Mouse (Mus musculus): ENCODE data around the gene Gm10837. TPM values are rescaled to one million over a fixed set of nuclear protein-coding genes. Genes with fewer than 3 reads are reported as not detected.
"Not testable (repeated sequence)": the region's sequence is repeated elsewhere in the genome, so short reads cannot be mapped to it uniquely, and the experiment has no call there.

Gm10837 gene
- polyA plus RNA-seq, 1 experiment from 2014 or later, result 0.54 TPM

DNA sequence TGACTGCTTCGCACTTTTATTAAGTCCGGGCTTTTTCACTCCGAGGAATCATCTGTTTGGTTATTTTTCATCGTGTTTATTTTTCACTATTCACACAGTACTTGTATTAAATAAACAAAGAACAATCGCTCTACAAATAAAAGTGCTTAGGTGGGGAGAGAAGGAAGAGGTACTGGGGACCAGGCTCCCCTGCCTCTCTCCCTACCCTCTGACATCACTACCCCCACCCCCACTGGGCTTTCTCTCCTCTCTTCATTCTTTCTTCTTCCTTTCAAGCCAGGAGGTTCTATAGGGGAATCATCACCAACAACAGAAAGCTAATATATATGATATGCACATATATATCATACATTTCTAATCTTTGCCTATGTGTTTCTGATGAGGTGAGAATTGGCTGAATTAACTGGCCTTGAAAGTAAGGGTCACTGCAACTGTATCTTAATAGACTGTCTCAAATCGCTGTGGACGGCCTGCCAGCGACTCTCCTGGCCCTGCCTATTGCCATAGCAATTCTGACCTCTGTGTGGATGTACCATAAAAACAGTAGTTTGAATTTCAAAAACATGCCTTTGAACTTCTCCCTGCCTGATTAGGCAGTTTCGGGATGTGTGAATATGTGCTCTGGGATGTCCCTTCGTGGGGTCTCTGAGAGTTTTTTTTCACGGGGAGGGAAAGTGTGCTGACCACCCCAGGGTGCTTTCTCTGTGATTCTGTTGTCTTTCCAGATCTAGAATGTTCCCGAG lies 36.2 kb upstream of the Gm10837 start:
- peak; percentile 71 for DNase-seq (ENCODE audit: low spot score)
- H3K27ac ChIP-seq (ENCODE audit: low read depth, low read length), result peak overlapping the region; percentile 79
- 4% methylated on average over 12 of the region's 12 CpGs for WGBS
- H3K4me1 ChIP-seq (ENCODE audit: control insufficient read depth, insufficient read depth, low read length), result peaks cover 23% of the 10 kb centered on the region
- H3K4me2 ChIP-seq (ENCODE audit: low read depth), result peak overlapping the region; percentile 38
- no peak overlapping the region for H3K9ac ChIP-seq (ENCODE audit: low read length)
- peaks cover 39% of the 10 kb centered on the region for H3K27me3 ChIP-seq (ENCODE audit: control insufficient read depth, insufficient read depth, low read length)
- H3K36me3 ChIP-seq (ENCODE audit: control insufficient read depth, insufficient read depth, low read length), result no peaks in the 10 kb centered on the region
- no peaks in the 10 kb centered on the region for H3K9me3 ChIP-seq (ENCODE audit: control insufficient read depth, low read length)
- ATAC-seq (ENCODE audit: insufficient read depth, low FRiP score, low TSS enrichment), result peak; percentile 11; the same call in 1 of the 2 replicates
- H3K4me3 ChIP-seq (ENCODE audit: low read depth, low read length), result no peak overlapping the region

DNA sequence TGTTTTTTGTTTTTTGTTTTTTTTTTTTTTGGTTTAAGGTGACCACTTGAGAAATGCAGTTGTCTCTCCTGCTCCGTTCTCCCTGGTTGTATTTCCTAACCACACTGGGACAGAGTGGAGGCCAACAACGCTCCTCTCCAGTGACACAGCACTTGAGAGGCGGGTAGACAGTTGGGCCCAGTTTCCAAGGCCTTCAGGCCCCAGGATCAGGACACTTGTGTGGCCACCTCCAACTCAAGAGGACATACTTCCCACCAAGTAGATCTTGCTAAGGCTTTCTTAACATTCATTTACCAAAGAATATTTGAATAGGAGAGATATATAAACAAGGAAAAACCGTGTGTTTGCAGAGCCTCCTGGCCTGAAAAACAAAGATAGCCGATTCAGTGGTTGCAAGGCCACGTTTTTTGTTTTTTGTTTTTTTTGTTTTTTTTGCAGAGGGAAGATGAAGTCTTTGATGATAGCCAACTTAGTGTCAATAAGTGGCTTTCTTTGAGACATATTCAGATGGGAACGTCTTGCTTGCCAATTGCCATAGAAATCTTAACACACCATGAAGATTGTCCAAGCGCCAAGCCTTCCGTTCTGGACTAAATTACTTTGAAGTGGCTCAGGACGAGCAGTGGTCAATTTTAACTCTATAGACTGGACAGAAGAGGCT lies 35.4 kb upstream of the Gm10837 start:
- ATAC-seq (ENCODE audit: insufficient read depth, low FRiP score, low TSS enrichment) (no peak), DNase-seq (ENCODE audit: low spot score) (peak; percentile 47)
- H3K36me3 ChIP-seq (ENCODE audit: control insufficient read depth, insufficient read depth, low read length), result no peaks in the 10 kb centered on the region
- peaks cover 30% of the 10 kb centered on the region for H3K27me3 ChIP-seq (ENCODE audit: control insufficient read depth, insufficient read depth, low read length)
- peaks cover 21% of the 10 kb centered on the region for H3K4me1 ChIP-seq (ENCODE audit: control insufficient read depth, insufficient read depth, low read length)
- H3K27ac ChIP-seq (ENCODE audit: low read depth, low read length), result no peak overlapping the region
- no peak overlapping the region for H3K9ac ChIP-seq (ENCODE audit: low read length)
- no peak overlapping the region for H3K4me2 ChIP-seq (ENCODE audit: low read depth)
- H3K4me3 ChIP-seq (ENCODE audit: low read depth, low read length), result no peak overlapping the region
- H3K9me3 ChIP-seq (ENCODE audit: control insufficient read depth, low read length), result no peaks in the 10 kb centered on the region
- WGBS, result 23% methylated on average over 10 of the region's 10 CpGs

DNA sequence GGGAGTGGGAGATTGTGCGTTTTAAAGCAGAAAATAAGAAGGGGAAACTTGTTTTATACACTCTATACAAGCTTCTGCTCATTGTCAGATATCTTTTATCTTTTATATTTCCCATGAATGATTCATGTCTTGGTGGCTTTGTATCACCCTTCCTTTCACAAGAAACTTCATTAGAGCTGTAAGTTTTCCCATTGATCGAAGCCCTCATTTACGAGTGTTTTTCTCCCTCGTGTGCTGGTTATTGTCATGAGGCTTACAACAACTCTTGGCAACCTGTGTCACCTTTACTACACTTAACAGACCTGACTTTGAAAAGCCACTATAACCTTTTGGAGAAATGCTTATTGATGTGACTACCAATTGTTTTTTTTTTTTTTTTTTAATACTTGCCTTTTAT lies 34.8 kb upstream of the Gm10837 start:
- H3K27ac ChIP-seq (ENCODE audit: low read depth, low read length), result no peak overlapping the region
- no peak overlapping the region for H3K4me3 ChIP-seq (ENCODE audit: low read depth, low read length)
- peaks cover 18% of the 10 kb centered on the region for H3K4me1 ChIP-seq (ENCODE audit: control insufficient read depth, insufficient read depth, low read length)
- peaks cover 30% of the 10 kb centered on the region for H3K27me3 ChIP-seq (ENCODE audit: control insufficient read depth, insufficient read depth, low read length)
- H3K9me3 ChIP-seq (ENCODE audit: control insufficient read depth, low read length), result no peaks in the 10 kb centered on the region
- no peak overlapping the region for H3K9ac ChIP-seq (ENCODE audit: low read length)
- no peak for ATAC-seq (ENCODE audit: insufficient read depth, low FRiP score, low TSS enrichment)
- DNase-seq (ENCODE audit: low spot score), result no peak
- no peak overlapping the region for H3K4me2 ChIP-seq (ENCODE audit: low read depth)
- WGBS, result 33% methylated on average over 4 of the region's 4 CpGs
- no peaks in the 10 kb centered on the region for H3K36me3 ChIP-seq (ENCODE audit: control insufficient read depth, insufficient read depth, low read length)

GRCm38 (mm10) chr14:122459332-122459731 lies 31.1 kb upstream of the Gm10837 start:
- Histone ChIP-seq H3K27me3 (ENCODE audit: control insufficient read depth, insufficient read depth, low read length) (peaks cover 29% of the 10 kb centered on the region), H3K4me1 (ENCODE audit: control insufficient read depth, insufficient read depth, low read length) (peaks cover 14% of the 10 kb centered on the region)
- not testable (repeated sequence) for H3K36me3 ChIP-seq (ENCODE audit: control insufficient read depth, insufficient read depth, low read length); H3K27ac ChIP-seq (ENCODE audit: low read depth, low read length); H3K4me3 ChIP-seq (ENCODE audit: low read depth, low read length); H3K9ac ChIP-seq (ENCODE audit: low read length); ATAC-seq (ENCODE audit: insufficient read depth, low FRiP score, low TSS enrichment); H3K9me3 ChIP-seq (ENCODE audit: control insufficient read depth, low read length); H3K4me2 ChIP-seq (ENCODE audit: low read depth); DNase-seq (ENCODE audit: low spot score)
- WGBS, result 86% methylated on average over 6 of the region's 12 CpGs

DNA sequence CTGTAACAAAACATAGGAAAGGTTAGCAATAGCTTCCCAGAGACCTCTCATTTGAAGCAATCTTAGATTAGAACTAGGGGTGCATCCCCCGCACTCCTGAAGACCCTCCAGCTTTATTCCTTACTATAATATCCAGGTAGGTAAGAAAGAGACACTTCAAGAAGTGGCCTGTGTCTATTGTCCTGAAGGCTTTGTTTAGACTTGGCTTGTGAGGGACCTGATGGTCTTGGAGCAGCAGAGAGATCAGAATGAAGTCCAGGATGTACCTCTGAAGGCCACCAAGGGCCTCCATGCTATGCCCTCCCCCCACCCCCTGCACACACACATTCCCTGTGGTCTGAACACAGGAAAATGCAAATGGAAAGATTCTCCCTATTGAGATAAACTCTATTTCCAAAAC lies 30.6 kb upstream of the Gm10837 start:
- WGBS, result 94% methylated on average over 1 of the region's 1 CpGs
- H3K4me3 ChIP-seq (ENCODE audit: low read depth, low read length), result no peak overlapping the region
- H3K9me3 ChIP-seq (ENCODE audit: control insufficient read depth, low read length), result no peaks in the 10 kb centered on the region
- ATAC-seq (ENCODE audit: insufficient read depth, low FRiP score, low TSS enrichment) (no peak), DNase-seq (ENCODE audit: low spot score) (no peak)
- H3K4me2 ChIP-seq (ENCODE audit: low read depth), result peak overlapping the region; percentile 29; the same call in 1 of the 2 replicates
- peaks cover 11% of the 10 kb centered on the region for H3K4me1 ChIP-seq (ENCODE audit: control insufficient read depth, insufficient read depth, low read length)
- no peak overlapping the region for H3K27ac ChIP-seq (ENCODE audit: low read depth, low read length)
- no peak overlapping the region for H3K9ac ChIP-seq (ENCODE audit: low read length)
- H3K27me3 ChIP-seq (ENCODE audit: control insufficient read depth, insufficient read depth, low read length), result peaks cover 33% of the 10 kb centered on the region
- no peaks in the 10 kb centered on the region for H3K36me3 ChIP-seq (ENCODE audit: control insufficient read depth, insufficient read depth, low read length)

DNA sequence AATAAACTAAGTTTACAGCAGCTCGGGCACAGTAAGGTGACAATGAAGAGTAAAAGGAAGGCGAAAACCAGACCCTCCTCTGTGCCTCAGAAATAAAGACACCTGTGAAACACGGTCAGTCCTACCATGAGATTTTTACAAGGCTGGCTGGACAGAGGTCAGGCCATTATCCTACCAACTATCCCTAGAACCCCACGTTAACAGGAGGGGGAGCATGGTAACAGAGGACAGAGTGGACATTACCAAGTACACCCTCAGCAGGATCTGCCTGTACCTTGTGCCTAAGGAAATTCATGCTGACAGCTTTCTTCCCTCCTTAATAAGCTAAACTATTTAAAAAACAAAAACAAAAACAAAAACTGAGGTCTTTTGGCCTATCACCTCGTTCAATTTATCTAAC lies 30.2 kb upstream of the Gm10837 start:
- Histone ChIP-seq H3K27me3 (ENCODE audit: control insufficient read depth, insufficient read depth, low read length) (peaks cover 33% of the 10 kb centered on the region), H3K9me3 (ENCODE audit: control insufficient read depth, low read length) (no peaks in the 10 kb centered on the region), H3K36me3 (ENCODE audit: control insufficient read depth, insufficient read depth, low read length) (no peaks in the 10 kb centered on the region), H3K9ac (ENCODE audit: low read length) (peak overlapping the region; percentile 29), H3K4me2 (ENCODE audit: low read depth) (peak overlapping the region; percentile 29), H3K4me1 (ENCODE audit: control insufficient read depth, insufficient read depth, low read length) (peaks cover 14% of the 10 kb centered on the region), H3K4me3 (ENCODE audit: low read depth, low read length) (peak overlapping the region; percentile 13; the same call in 1 of the 2 replicates), H3K27ac (ENCODE audit: low read depth, low read length) (no peak overlapping the region)
- WGBS, result 47% methylated on average over 5 of the region's 5 CpGs
- no peak for ATAC-seq (ENCODE audit: insufficient read depth, low FRiP score, low TSS enrichment)
- DNase-seq (ENCODE audit: low spot score), result no peak

- ATAC-seq (ENCODE audit: insufficient read depth, low FRiP score, low TSS enrichment) (no peak), DNase-seq (ENCODE audit: low spot score) (no peak)
- no peaks in the 10 kb centered on the region for H3K9me3 ChIP-seq (ENCODE audit: control insufficient read depth, low read length)
- peak overlapping the region; percentile 79 for H3K4me2 ChIP-seq (ENCODE audit: low read depth)
- H3K9ac ChIP-seq (ENCODE audit: low read length), result peak overlapping the region; percentile 67
- no peak overlapping the region for H3K27ac ChIP-seq (ENCODE audit: low read depth, low read length)
- peak overlapping the region; percentile 53 for H3K4me3 ChIP-seq (ENCODE audit: low read depth, low read length)
- peaks cover 39% of the 10 kb centered on the region for H3K27me3 ChIP-seq (ENCODE audit: control insufficient read depth, insufficient read depth, low read length)
- 21% methylated on average over 3 of the region's 3 CpGs for WGBS
- no peaks in the 10 kb centered on the region for H3K36me3 ChIP-seq (ENCODE audit: control insufficient read depth, insufficient read depth, low read length)
- H3K4me1 ChIP-seq (ENCODE audit: control insufficient read depth, insufficient read depth, low read length), result peaks cover 14% of the 10 kb centered on the region
These were observed 28.9 kb upstream of the Gm10837 start for GRCm38 (mm10) chr14:122461500-122461899.

DNA sequence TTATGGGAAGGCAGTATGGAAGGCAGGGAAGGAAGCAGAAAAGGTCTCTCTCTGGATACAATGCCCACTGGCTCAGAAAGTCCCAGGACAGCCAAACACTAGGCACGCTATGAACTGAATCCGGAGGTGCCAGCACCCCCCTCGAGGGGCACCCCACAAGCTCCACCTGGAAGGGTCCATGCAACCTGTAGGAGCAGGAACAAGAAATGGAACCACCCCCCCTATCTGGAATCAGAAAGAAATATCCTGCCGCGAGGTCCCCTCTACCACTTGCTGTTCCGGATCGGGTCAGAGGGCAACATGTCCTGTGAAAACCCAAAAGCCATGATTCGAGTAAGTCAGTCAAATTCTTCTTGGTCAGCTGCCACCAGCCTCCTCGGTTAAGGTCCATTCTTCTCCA lies 28.4 kb upstream of the Gm10837 start:
- ATAC-seq (ENCODE audit: insufficient read depth, low FRiP score, low TSS enrichment) (no peak), DNase-seq (ENCODE audit: low spot score) (peak; percentile 32)
- H3K4me3 ChIP-seq (ENCODE audit: low read depth, low read length), result peak overlapping the region; percentile 53
- H3K9ac ChIP-seq (ENCODE audit: low read length), result peak overlapping the region; percentile 67
- peak overlapping the region; percentile 79 for H3K4me2 ChIP-seq (ENCODE audit: low read depth)
- WGBS, result 7% methylated on average over 9 of the region's 9 CpGs
- peaks cover 40% of the 10 kb centered on the region for H3K27me3 ChIP-seq (ENCODE audit: control insufficient read depth, insufficient read depth, low read length)
- peaks cover 14% of the 10 kb centered on the region for H3K4me1 ChIP-seq (ENCODE audit: control insufficient read depth, insufficient read depth, low read length)
- no peak overlapping the region for H3K27ac ChIP-seq (ENCODE audit: low read depth, low read length)
- no peaks in the 10 kb centered on the region for H3K36me3 ChIP-seq (ENCODE audit: control insufficient read depth, insufficient read depth, low read length)
- no peaks in the 10 kb centered on the region for H3K9me3 ChIP-seq (ENCODE audit: control insufficient read depth, low read length)

GRCm38 (mm10) chr14:122462689-122463079 lies 27.7 kb upstream of the Gm10837 start:
- H3K4me2 ChIP-seq (ENCODE audit: low read depth), result peak overlapping the region; percentile 79
- peaks cover 14% of the 10 kb centered on the region for H3K4me1 ChIP-seq (ENCODE audit: control insufficient read depth, insufficient read depth, low read length)
- H3K4me3 ChIP-seq (ENCODE audit: low read depth, low read length), result peak overlapping the region; percentile 53
- peaks cover 47% of the 10 kb centered on the region for H3K27me3 ChIP-seq (ENCODE audit: control insufficient read depth, insufficient read depth, low read length)
- WGBS, result 3% methylated on average over 17 of the region's 17 CpGs
- no peaks in the 10 kb centered on the region for H3K9me3 ChIP-seq (ENCODE audit: control insufficient read depth, low read length)
- peak overlapping the region; percentile 67 for H3K9ac ChIP-seq (ENCODE audit: low read length)
- no peaks in the 10 kb centered on the region for H3K36me3 ChIP-seq (ENCODE audit: control insufficient read depth, insufficient read depth, low read length)
- peak overlapping the region; percentile 34; the same call in 1 of the 2 replicates for H3K27ac ChIP-seq (ENCODE audit: low read depth, low read length)
- DNase-seq (ENCODE audit: low spot score) (peak; percentile 41), ATAC-seq (ENCODE audit: insufficient read depth, low FRiP score, low TSS enrichment) (no peak)

All from neural tube, embryonic 11.5 days (tissue).